Mouse (Mus musculus) hindbrain, embryonic 12.5 days (tissue): ENCODE measurements around the gene Ctnna3. TPM values are rescaled to one million over a fixed set of nuclear protein-coding genes. Genes with fewer than 3 reads are reported as not detected.
A peak's percentile ranks its signal among the peaks of the same experiment; 100 is the strongest.

Experiments
- ATAC-seq: fragments of 200-750 bp; cut with Nextera tagmentation; 2 replicates; pipeline ENCODE4 v1.8.0; 2017; ENCODE audit warnings: moderate TSS enrichment; ENCODE audit not compliant: low FRiP score
- H3K27ac ChIP-seq: fragments of 300-500 bp; sonication (generic); 2 replicates; pipeline ENCODE4 v1.5.1; 2016; ENCODE audit warnings: mild to moderate bottlenecking
- H3K27me3 ChIP-seq: fragments of 300-500 bp; sonication (generic); 2 replicates; pipeline ENCODE4 v1.6.1; 2016; ENCODE audit warnings: mild to moderate bottlenecking
- H3K36me3 ChIP-seq: fragments of 300-500 bp; sonication (generic); 2 replicates; pipeline ENCODE4 v1.6.1; 2016; ENCODE audit warnings: mild to moderate bottlenecking
- H3K4me1 ChIP-seq: fragments of 300-500 bp; sonication (generic); 2 replicates; pipeline ENCODE4 v1.6.1; 2016
- H3K4me2 ChIP-seq: fragments of 300-500 bp; sonication (generic); replicated peaks from 2 replicates; pipeline ENCODE4 v1.6.1; 2016; ENCODE audit warnings: mild to moderate bottlenecking
- H3K4me3 ChIP-seq: fragments of 300-500 bp; sonication (generic); 2 replicates; pipeline ENCODE4 v1.5.1; 2016; ENCODE audit warnings: mild to moderate bottlenecking
- H3K9ac ChIP-seq: fragments of 300-500 bp; sonication (generic); 2 replicates; pipeline ENCODE4 v1.6.1; 2016; ENCODE audit warnings: mild to moderate bottlenecking, moderate library complexity
- H3K9me3 ChIP-seq: fragments of 300-500 bp; sonication (generic); replicated peaks from 2 replicates; pipeline ENCODE4 v1.6.1; 2016; ENCODE audit warnings: mild to moderate bottlenecking
- WGBS: fragments of 180-500 bp; shearing (Covaris S2); methylation state at CpG from one replicate; pipeline ENCODE4 v1.1.7; 2016; 5-methylcytosine and 5-hydroxymethylcytosine counted together
- polyA plus RNA-seq: library from polyadenylated mRNA; unstranded; fragments of >200 nt; fragmentation: Nextera tagmentation; extraction: Ambion mirVana; gene quantifications from 2 replicates; pipeline ENCODE4 v1.2.1, GENCODE M21; 2016

Ctnna3 gene
- polyA plus RNA-seq, 1 experiment from 2014 or later = 0.22 TPM

DNA sequence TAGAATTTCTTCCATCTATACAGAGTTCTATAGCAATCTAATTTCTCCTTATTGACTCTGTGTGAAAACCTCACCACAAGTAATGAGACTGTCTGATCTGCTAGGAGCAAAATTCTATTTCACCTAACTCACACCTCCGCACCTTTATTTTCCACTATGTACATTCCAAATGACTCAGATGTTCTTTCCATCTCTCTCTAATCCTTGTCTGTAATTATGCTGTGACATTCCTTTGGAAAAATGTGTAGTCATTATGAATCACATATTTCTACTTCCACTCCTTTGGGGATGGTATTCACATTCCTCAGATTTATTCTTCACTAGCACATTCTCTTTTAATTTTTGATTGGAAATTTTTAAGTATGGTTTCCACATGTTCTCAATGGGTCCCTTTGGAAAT lies 1406.4 kb downstream of the Ctnna3 start:
- H3K9me3 ChIP-seq = no peaks in the 10 kb centered on the region
- no peak overlapping the region for H3K4me3 ChIP-seq
- H3K27me3 ChIP-seq = no peaks in the 10 kb centered on the region
- H3K4me1 ChIP-seq = no peaks in the 10 kb centered on the region
- H3K4me2 ChIP-seq = no peak overlapping the region
- no peaks in the 10 kb centered on the region for H3K36me3 ChIP-seq
- ATAC-seq = no peak
- H3K9ac ChIP-seq = no peak overlapping the region
- WGBS = 88% methylated on average over 1 of the region's 1 CpGs
- no peak overlapping the region for H3K27ac ChIP-seq

DNA sequence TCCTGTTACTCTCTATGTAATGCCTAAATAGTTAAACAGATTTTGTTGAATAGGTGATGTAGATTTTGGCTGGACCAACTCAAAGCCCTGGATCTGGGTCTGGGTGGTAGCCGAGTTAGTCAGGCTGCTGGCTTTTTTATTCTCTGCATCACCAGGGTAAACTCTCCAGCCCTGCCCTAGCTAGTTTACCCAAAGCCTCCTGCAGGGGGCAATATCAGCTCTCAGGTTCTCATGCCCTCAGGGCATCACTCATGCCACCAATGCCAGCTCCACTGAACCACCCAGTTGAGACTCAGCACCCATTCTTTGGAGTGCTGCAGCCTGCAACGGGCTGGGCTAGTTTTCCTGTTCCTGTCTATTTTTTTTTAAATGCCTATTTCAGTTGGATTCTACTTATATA lies 1431.5 kb downstream of the Ctnna3 start:
- WGBS = 79% methylated on average over 2 of the region's 2 CpGs
- no peaks in the 10 kb centered on the region for H3K4me1 ChIP-seq
- H3K27ac ChIP-seq = no peak overlapping the region
- no peaks in the 10 kb centered on the region for H3K27me3 ChIP-seq
- H3K4me2 ChIP-seq = no peak overlapping the region
- no peak for ATAC-seq
- no peak overlapping the region for H3K9ac ChIP-seq
- no peaks in the 10 kb centered on the region for H3K36me3 ChIP-seq
- H3K9me3 ChIP-seq = no peaks in the 10 kb centered on the region
- H3K4me3 ChIP-seq = no peak overlapping the region

GRCm38 (mm10) chr10:64870888-64871287 lies 1441.0 kb downstream of the Ctnna3 start:
- H3K9ac ChIP-seq = no peak overlapping the region
- 69% methylated on average over 3 of the region's 3 CpGs for WGBS
- H3K4me2 ChIP-seq = no peak overlapping the region
- no peaks in the 10 kb centered on the region for H3K36me3 ChIP-seq
- no peak overlapping the region for H3K4me3 ChIP-seq
- H3K27me3 ChIP-seq = no peaks in the 10 kb centered on the region
- no peaks in the 10 kb centered on the region for H3K9me3 ChIP-seq
- ATAC-seq = no peak
- H3K27ac ChIP-seq = no peak overlapping the region
- H3K4me1 ChIP-seq = no peaks in the 10 kb centered on the region

DNA sequence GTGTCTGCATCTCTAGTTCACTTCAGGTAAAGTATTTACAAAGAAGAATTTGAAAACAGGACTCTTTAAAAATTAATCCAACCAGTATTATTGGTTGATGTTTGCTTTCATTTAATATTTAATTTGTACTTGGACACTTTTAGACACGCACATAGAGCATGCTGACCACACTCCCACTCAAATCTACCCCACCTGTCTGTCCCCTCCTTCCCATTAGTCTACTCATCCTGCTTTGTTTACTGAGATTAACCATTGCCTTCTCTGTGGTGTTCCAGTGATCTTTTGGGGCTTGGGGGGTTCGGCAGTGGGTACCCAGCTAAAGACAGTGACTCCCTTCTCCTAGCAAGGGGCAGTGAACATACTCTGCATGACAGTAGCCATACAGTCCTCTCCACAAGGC lies 1446.6 kb downstream of the Ctnna3 start:
- Histone ChIP-seq H3K36me3 (no peaks in the 10 kb centered on the region), H3K4me1 (no peaks in the 10 kb centered on the region), H3K4me2 (no peak overlapping the region), H3K27me3 (no peaks in the 10 kb centered on the region), H3K9ac (no peak overlapping the region), H3K27ac (no peak overlapping the region), H3K4me3 (no peak overlapping the region), H3K9me3 (no peaks in the 10 kb centered on the region)
- ATAC-seq = no peak
- 78% methylated on average over 2 of the region's 2 CpGs for WGBS

DNA sequence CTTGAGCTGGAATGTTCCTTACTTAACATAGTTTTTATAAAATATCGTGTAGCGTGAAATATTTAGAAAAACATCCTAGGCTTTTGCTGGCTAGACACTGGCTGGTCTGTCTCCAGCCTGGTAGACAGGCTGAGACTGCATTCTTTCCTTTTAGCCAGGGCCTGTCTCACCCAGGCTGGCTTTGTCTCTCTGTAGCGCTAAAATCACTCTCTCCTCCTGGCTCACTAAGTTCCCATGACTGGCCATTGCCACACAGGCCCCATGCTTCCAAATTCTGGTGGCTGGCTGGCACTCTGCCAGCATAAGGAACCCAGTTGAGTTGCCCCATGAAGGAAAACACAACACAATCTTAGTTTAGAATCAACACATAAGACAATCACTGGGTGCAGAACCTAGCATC lies 1450.0 kb downstream of the Ctnna3 start:
- Histone ChIP-seq H3K27me3 (no peaks in the 10 kb centered on the region), H3K4me1 (no peaks in the 10 kb centered on the region), H3K9ac (no peak overlapping the region), H3K4me2 (no peak overlapping the region), H3K9me3 (no peaks in the 10 kb centered on the region), H3K27ac (no peak overlapping the region), H3K36me3 (no peaks in the 10 kb centered on the region), H3K4me3 (no peak overlapping the region)
- WGBS = 63% methylated on average over 3 of the region's 3 CpGs
- peak; percentile 52 for ATAC-seq

- Histone ChIP-seq H3K4me2 (no peak overlapping the region), H3K27me3 (no peaks in the 10 kb centered on the region), H3K9ac (no peak overlapping the region), H3K9me3 (no peaks in the 10 kb centered on the region), H3K36me3 (no peaks in the 10 kb centered on the region), H3K4me1 (no peaks in the 10 kb centered on the region), H3K4me3 (no peak overlapping the region), H3K27ac (no peak overlapping the region)
- ATAC-seq = no peak
- 92% methylated on average over 9 of the region's 9 CpGs for WGBS
Observed at GRCm38 (mm10) chr10:64886946-64887345, 1457.0 kb downstream of the Ctnna3 start.

- Histone ChIP-seq H3K4me3 (no peak overlapping the region), H3K27me3 (no peaks in the 10 kb centered on the region), H3K4me1 (no peaks in the 10 kb centered on the region), H3K36me3 (no peaks in the 10 kb centered on the region), H3K4me2 (no peak overlapping the region), H3K9me3 (no peaks in the 10 kb centered on the region), H3K9ac (no peak overlapping the region), H3K27ac (no peak overlapping the region)
- no peak for ATAC-seq
Observed at GRCm38 (mm10) chr10:64892458-64892857, 1462.6 kb downstream of the Ctnna3 start.

DNA sequence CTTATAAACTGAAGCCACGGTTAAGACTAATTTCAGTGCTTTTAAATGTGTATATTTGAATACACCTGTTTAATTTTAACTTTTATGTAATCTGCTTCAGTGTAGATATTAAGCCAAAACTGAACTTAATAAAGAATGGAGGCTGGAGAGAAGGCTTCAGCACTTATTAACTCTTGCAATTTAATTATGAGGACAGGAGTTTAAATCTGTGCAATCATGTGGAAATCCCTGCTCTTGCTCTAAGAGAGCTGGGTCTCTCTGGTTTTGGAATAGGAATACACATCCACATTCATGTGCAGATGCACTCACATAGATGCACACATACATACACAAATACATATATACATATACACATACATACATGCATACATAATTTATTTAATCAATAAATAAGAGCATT lies 1468.8 kb downstream of the Ctnna3 start:
- Histone ChIP-seq H3K4me2 (no peak overlapping the region), H3K9ac (no peak overlapping the region), H3K4me1 (no peaks in the 10 kb centered on the region), H3K9me3 (no peaks in the 10 kb centered on the region), H3K27me3 (no peaks in the 10 kb centered on the region), H3K27ac (no peak overlapping the region), H3K4me3 (no peak overlapping the region), H3K36me3 (no peaks in the 10 kb centered on the region)
- WGBS = 82% methylated on average over 1 of the region's 1 CpGs
- ATAC-seq = no peak

DNA sequence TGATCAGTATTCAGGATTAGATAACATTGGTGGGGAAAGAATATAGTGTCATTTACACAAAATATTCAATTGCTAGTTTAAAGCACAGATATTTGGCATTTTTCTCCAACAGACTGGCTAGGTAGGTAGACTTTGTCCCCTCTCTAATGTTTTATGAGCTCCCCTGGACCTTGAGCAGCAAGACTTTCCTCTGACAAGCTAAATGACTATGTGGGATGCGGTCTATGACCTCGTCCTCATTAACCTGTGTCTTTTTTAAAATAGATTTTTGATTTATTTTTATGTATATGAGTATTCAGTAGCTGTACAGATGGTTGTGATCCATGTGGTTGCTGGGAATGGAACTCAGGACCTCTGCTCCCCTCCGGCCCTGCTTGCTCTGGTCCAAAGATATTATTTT lies 1471.8 kb downstream of the Ctnna3 start:
- WGBS = 85% methylated on average over 3 of the region's 3 CpGs

DNA sequence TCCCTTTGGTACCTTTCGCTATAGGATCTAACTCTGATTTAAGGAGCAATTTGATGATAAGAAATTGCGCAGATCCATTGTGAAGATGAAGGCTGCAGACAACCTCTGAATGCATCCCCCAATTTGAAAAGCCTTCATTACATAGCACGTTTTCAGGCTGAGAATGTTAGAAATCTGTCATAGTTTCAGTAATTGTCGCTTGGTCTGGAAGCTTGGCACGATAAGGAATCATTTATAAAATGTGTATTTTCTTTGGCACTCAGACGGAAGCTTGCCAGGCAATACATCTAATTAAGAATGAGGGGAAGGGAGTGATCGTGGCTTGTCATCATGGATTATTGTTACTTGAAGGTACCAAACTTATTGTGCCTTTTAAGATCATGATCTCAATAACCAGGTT lies 1511.1 kb downstream of the Ctnna3 start:
- no peaks in the 10 kb centered on the region for H3K4me1 ChIP-seq
- no peak overlapping the region for H3K4me3 ChIP-seq
- no peak overlapping the region for H3K9ac ChIP-seq
- H3K36me3 ChIP-seq = no peaks in the 10 kb centered on the region
- no peaks in the 10 kb centered on the region for H3K27me3 ChIP-seq
- H3K9me3 ChIP-seq = no peaks in the 10 kb centered on the region
- 89% methylated on average over 7 of the region's 7 CpGs for WGBS
- no peak for ATAC-seq
- H3K27ac ChIP-seq = no peak overlapping the region
- no peak overlapping the region for H3K4me2 ChIP-seq

More for the DNA sequence above, 1471.8 kb downstream of the Ctnna3 start:
- Histone ChIP-seq H3K9ac (no peak overlapping the region), H3K9me3 (no peaks in the 10 kb centered on the region), H3K4me1 (no peaks in the 10 kb centered on the region), H3K4me2 (no peak overlapping the region), H3K36me3 (no peaks in the 10 kb centered on the region), H3K27ac (no peak overlapping the region), H3K4me3 (no peak overlapping the region), H3K27me3 (no peaks in the 10 kb centered on the region)
- no peak for ATAC-seq

- Histone ChIP-seq H3K27me3 (no peaks in the 10 kb centered on the region), H3K27ac (no peak overlapping the region), H3K4me2 (no peak overlapping the region), H3K36me3 (no peaks in the 10 kb centered on the region), H3K9ac (no peak overlapping the region), H3K9me3 (no peaks in the 10 kb centered on the region), H3K4me3 (no peak overlapping the region), H3K4me1 (no peaks in the 10 kb centered on the region)
- no peak for ATAC-seq
Observed at GRCm38 (mm10) chr10:64958391-64958790, 1528.5 kb downstream of the Ctnna3 start.

DNA sequence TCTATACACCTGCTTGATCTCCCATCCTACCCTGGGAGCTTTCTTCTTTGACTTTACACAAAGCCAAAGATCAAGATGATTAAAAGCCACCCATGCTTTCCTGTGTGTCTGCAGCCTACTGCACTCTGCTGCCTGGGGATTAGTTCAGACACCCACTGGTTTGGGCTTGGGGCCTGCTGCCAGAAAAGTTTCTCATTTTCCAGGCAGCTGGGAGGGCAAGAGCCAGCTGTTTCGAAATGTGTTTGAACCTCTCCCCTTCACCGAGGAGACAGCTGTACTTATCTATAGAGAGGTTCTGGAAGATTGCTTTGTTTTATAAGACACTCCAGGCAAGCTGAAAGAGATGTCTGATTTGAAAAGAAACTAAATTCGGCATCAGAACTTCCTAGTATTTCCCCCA lies 1563.0 kb downstream of the Ctnna3 start:
- Histone ChIP-seq H3K9me3 (no peaks in the 10 kb centered on the region), H3K27ac (no peak overlapping the region), H3K4me2 (no peak overlapping the region), H3K4me3 (no peak overlapping the region), H3K36me3 (no peaks in the 10 kb centered on the region), H3K4me1 (no peaks in the 10 kb centered on the region), H3K27me3 (no peaks in the 10 kb centered on the region), H3K9ac (no peak overlapping the region)
- no peak for ATAC-seq
- 56% methylated on average over 3 of the region's 3 CpGs for WGBS

DNA sequence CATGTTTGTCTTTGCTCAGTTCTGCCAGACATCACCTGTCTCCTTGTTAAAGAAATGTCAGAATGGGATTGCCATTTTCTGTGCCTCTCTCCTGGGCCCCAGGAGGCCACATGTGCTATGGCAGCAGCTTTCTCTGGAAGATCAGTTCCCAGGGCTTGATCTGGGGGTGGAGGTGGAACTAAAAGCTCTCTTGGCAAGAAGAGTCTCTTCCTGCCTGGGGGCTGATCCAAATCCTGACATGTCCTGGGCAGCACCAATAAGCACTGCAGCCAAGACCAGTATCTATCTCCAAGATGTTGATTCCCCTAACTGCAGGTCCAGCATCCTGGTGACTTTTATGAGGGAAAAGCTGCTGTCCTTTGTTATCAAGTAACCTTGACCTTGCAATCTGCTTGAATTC lies 1583.6 kb downstream of the Ctnna3 start:
- no peak for ATAC-seq
- H3K9ac ChIP-seq = no peak overlapping the region
- no peak overlapping the region for H3K27ac ChIP-seq
- H3K4me2 ChIP-seq = no peak overlapping the region
- H3K27me3 ChIP-seq = no peaks in the 10 kb centered on the region
- no peaks in the 10 kb centered on the region for H3K4me1 ChIP-seq
- no peaks in the 10 kb centered on the region for H3K9me3 ChIP-seq
- no peaks in the 10 kb centered on the region for H3K36me3 ChIP-seq
- no peak overlapping the region for H3K4me3 ChIP-seq

- Histone ChIP-seq H3K27ac (no peak overlapping the region), H3K4me3 (no peak overlapping the region), H3K4me1 (no peaks in the 10 kb centered on the region), H3K9me3 (no peaks in the 10 kb centered on the region), H3K9ac (no peak overlapping the region), H3K4me2 (no peak overlapping the region), H3K27me3 (no peaks in the 10 kb centered on the region), H3K36me3 (no peaks in the 10 kb centered on the region)
- no peak for ATAC-seq
- 89% methylated on average over 2 of the region's 2 CpGs for WGBS
Observed at GRCm38 (mm10) chr10:65022667-65023066, 1592.8 kb downstream of the Ctnna3 start.
